Mouse (Mus musculus): ENCODE results near the gene Usp27x. TPM values are rescaled to one million over a fixed set of nuclear protein-coding genes. Genes with fewer than 3 reads are reported as not detected.

The Usp27x gene
- 3.6 and 4.2 TPM in 2 replicates for polyA plus RNA-seq (2012; rRNA removed)

GRCm38 (mm10) chrX:7375716-7376480 is at the start of gene Usp27x:
Usp27x (minus strand) TSS chrX:7375830.

Other genes starting within 250 kb of the Usp27x start
- gene Clcn5, start 56.5 kb downstream of the Usp27x start, polyA plus RNA-seq (2012; rRNA removed), result 9.2 and 19.2 TPM in 2 replicates
- 0.05 TPM in 2 replicates for gene Foxp3, start 197.8 kb upstream of the Usp27x start, polyA plus RNA-seq (2012; rRNA removed)
- gene Ppp1r3f, start 198.5 kb upstream of the Usp27x start, polyA plus RNA-seq (2012; rRNA removed), result 4.5 and 9.5 TPM in 2 replicates
- gene Ccdc22, start 229.7 kb upstream of the Usp27x start, polyA plus RNA-seq (2012; rRNA removed), result 24.3 and 26.8 TPM in 2 replicates
- gene Cacna1f, start 231.3 kb upstream of the Usp27x start, polyA plus RNA-seq (2012; rRNA removed), result 0.01 and 0.02 TPM in 2 replicates